Mouse (Mus musculus) neural tube, embryonic 13.5 days (tissue): ENCODE results near the gene Etnppl. TPM values are rescaled to one million over a fixed set of nuclear protein-coding genes. Genes with fewer than 3 reads are reported as not detected.

Source experiments
- ATAC-seq: fragments of 200-750 bp; cut with Nextera tagmentation; 2 replicates; pipeline ENCODE4 v1.8.0; 2017; ENCODE audit warnings: low read depth, mild to moderate bottlenecking, moderate TSS enrichment, moderate library complexity
- H3K27ac ChIP-seq: fragments of 300-500 bp; sonication (generic); replicated peaks from 2 replicates; pipeline ENCODE4 v1.5.1; 2015; ENCODE audit warnings: moderate library complexity, mild to moderate bottlenecking, inconsistent platforms
- H3K27me3 ChIP-seq: fragments of 300-500 bp; sonication (generic); 2 replicates; pipeline ENCODE4 v1.6.1; 2015; ENCODE audit warnings: mild to moderate bottlenecking, inconsistent platforms
- H3K36me3 ChIP-seq: fragments of 300-500 bp; sonication (generic); 2 replicates; pipeline ENCODE4 v1.6.1; 2015; ENCODE audit warnings: mild to moderate bottlenecking, inconsistent platforms
- H3K4me1 ChIP-seq: fragments of 300-500 bp; sonication (generic); replicated peaks from 2 replicates; pipeline ENCODE4 v1.6.1; 2015; ENCODE audit warnings: inconsistent platforms
- H3K4me2 ChIP-seq: fragments of 300-500 bp; sonication (generic); 2 replicates; pipeline ENCODE4 v1.6.1; 2015; ENCODE audit warnings: inconsistent platforms, mild to moderate bottlenecking, moderate library complexity
- H3K4me3 ChIP-seq: fragments of 300-500 bp; sonication (generic); 2 replicates; pipeline ENCODE4 v1.5.1; 2015; ENCODE audit warnings: mild to moderate bottlenecking, inconsistent platforms
- H3K9ac ChIP-seq: fragments of 300-500 bp; sonication (generic); 2 replicates; pipeline ENCODE4 v1.6.1; 2015; ENCODE audit warnings: moderate library complexity, mild to moderate bottlenecking, inconsistent platforms
- H3K9me3 ChIP-seq: fragments of 300-500 bp; sonication (generic); 2 replicates; pipeline ENCODE4 v1.6.1; 2016; ENCODE audit warnings: inconsistent platforms
- WGBS: fragments of 180-500 bp; shearing (Covaris S2); methylation state at CpG from one replicate; pipeline ENCODE4 v1.1.7; 2015; 5-methylcytosine and 5-hydroxymethylcytosine counted together
- polyA plus RNA-seq: library from polyadenylated mRNA; unstranded; fragments of >200 nt; fragmentation: Nextera tagmentation; extraction: Ambion mirVana; gene quantifications from 2 replicates; pipeline ENCODE4 v1.2.1, GENCODE M21; 2015

Gene Etnppl
- not detected in 2 replicates for polyA plus RNA-seq

GRCm38 (mm10) chr3:130617439-130617898 lies at the start of gene Etnppl:
Etnppl (plus strand) TSS chr3:130617448.
- WGBS, result 3% methylated on average over 10 of the region's 10 CpGs
- Histone ChIP-seq H3K4me3 (no peak within 1 kb of the TSS), H3K27me3 (no peaks in the 10 kb centered on the region), H3K4me1 (peaks cover 6% of the 10 kb centered on the region), H3K27ac (no peak within 1 kb of the TSS), H3K4me2 (peak within 1 kb of the TSS; percentile 44), H3K9me3 (no peaks in the 10 kb centered on the region), H3K36me3 (no peaks in the 10 kb centered on the region), H3K9ac (no peak within 1 kb of the TSS)
- ATAC-seq, result no peak

DNA sequence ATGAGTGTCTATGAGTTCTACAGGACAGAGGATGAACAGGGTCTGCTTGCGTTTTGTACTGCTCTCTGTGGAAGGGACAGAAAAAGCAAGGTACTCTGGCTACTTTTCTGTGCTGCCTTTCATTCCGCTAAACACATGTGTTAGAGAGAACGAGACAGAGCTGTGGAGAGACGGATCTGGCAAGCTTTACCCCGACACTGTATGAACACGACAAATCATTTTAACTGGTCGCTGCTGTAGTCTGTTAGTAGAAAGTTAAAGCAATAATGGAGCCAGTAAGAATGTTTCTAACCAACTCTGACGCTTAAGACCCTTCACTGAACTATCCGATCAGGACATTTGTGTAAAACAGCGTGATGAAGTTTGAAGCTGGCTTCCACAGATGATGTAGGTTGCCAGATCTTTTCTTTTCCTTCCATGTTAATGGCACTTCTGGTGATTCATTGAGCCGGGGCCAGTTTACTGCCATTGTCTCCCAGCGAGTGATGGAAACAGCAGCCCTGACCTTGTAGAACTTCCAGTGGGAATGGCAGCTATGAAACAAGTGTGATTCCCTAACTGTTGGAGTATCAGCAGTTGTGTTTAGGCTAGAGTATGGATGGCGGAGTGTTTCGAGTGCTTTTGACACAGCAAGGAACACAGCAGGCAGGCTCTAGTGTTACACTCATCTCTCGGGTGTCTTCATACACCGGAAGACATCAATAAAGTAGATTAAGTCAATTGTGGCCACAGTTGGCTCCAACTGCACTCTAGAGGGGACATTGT lies 48.7 kb upstream of the Etnppl start:
- Histone ChIP-seq H3K9me3 (no peaks in the 10 kb centered on the region), H3K4me2 (no peak overlapping the region), H3K4me3 (no peak overlapping the region), H3K9ac (no peak overlapping the region), H3K36me3 (no peaks in the 10 kb centered on the region), H3K27me3 (0 out of 2 replicates have a peak, but pooled peaks cover 5% of the 10 kb centered on the region), H3K27ac (no peak overlapping the region), H3K4me1 (peaks cover 15% of the 10 kb centered on the region)
- no peak for ATAC-seq
- 57% methylated on average over 16 of the region's 16 CpGs for WGBS

DNA sequence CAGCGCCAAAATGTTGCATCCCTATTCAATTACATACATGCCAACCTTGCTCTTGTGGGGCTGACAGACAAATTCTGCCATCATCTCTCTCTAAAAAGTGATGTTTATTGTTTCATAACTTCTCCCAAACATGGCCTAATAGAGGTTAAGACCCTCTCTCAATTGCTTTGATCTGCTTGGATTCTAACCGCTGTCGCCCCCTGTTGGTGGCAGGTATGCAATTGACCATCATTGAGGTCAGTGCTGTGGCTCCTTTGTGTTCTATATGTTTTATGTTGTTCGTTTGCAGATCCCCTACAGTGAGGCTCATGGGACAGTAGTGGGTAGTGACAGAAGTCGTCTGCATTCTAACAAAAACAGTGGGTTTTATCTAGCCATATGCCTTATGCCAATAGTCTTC lies 44.0 kb upstream of the Etnppl start:
- Histone ChIP-seq H3K27me3 (peaks cover 11% of the 10 kb centered on the region; the same call in 1 of the 2 replicates), H3K27ac (no peak overlapping the region), H3K4me2 (no peak overlapping the region), H3K4me3 (no peak overlapping the region), H3K9me3 (peaks cover 5% of the 10 kb centered on the region; the same call in 1 of the 2 replicates), H3K9ac (no peak overlapping the region), H3K36me3 (no peaks in the 10 kb centered on the region), H3K4me1 (peaks cover 13% of the 10 kb centered on the region)
- whole genome bisulfite sequencing, result 70% methylated on average over 5 of the region's 5 CpGs
- ATAC-seq, result no peak

DNA sequence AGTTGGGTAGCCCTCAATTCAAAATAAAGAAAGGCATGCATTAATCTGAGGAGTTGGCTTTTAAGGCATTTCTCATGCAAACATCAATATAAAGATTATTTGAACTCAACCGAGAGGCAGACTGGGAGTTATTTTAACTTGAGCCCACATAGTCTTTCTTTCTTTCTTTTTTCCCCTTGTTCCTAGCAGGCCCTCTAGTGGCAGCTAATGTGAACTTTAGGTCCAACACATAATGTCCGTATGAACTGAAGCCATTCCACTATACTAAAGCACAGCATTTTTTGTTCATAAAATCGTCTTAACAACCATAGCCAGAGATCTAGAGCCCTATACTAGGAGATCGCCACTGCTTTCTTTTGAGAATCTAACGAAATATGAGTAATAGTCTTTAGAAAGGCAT lies 42.6 kb upstream of the Etnppl start:
- ATAC-seq, result no peak
- no peaks in the 10 kb centered on the region for H3K36me3 ChIP-seq
- 26% methylated on average over 5 of the region's 5 CpGs for WGBS

GRCm38 (mm10) chr3:130576683-130577082 lies 40.6 kb upstream of the Etnppl start:
- Histone ChIP-seq H3K9ac (no peak overlapping the region), H3K9me3 (peaks cover 5% of the 10 kb centered on the region; the same call in 1 of the 2 replicates), H3K27me3 (peaks cover 8% of the 10 kb centered on the region; the same call in 1 of the 2 replicates), H3K27ac (no peak overlapping the region), H3K4me3 (no peak overlapping the region), H3K4me1 (0 out of 2 replicates have a peak, but pooled peaks cover 7% of the 10 kb centered on the region), H3K36me3 (no peaks in the 10 kb centered on the region), H3K4me2 (no peak overlapping the region)
- WGBS, result 67% methylated on average over 6 of the region's 6 CpGs
- ATAC-seq, result no peak

More for the DNA sequence above, 42.6 kb upstream of the Etnppl start:
- Histone ChIP-seq H3K27me3 (peaks cover 11% of the 10 kb centered on the region; the same call in 1 of the 2 replicates), H3K27ac (no peak overlapping the region), H3K9ac (no peak overlapping the region), H3K4me2 (no peak overlapping the region), H3K4me1 (peaks cover 8% of the 10 kb centered on the region), H3K9me3 (peaks cover 5% of the 10 kb centered on the region; the same call in 1 of the 2 replicates), H3K4me3 (no peak overlapping the region)

DNA sequence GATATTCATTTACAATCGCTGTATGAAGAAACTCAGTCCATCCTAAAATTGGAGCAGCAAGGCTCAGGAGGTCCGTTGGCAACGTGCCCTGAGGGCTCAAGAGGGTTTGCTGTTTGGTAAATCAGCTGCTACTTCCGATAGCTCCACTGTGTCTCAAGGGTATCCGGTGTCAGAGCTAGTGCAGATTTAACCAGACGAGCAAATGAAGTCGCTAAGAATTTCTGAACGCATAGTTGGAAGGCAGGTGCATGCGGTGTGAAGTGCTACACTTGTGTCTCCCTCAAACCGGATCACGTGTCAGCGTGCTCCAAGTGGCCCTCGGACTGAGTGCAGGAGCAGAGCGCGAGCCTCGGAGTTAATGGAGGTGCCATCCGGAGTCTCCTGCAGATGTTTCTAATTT lies 37.7 kb upstream of the Etnppl start:
- ATAC-seq, result no peak
- no peak overlapping the region for H3K4me2 ChIP-seq
- no peak overlapping the region for H3K27ac ChIP-seq
- H3K9ac ChIP-seq, result no peak overlapping the region
- 67% methylated on average over 17 of the region's 17 CpGs for WGBS
- H3K9me3 ChIP-seq, result peaks cover 5% of the 10 kb centered on the region; the same call in 1 of the 2 replicates
- H3K36me3 ChIP-seq, result no peaks in the 10 kb centered on the region
- H3K27me3 ChIP-seq, result peaks cover 6% of the 10 kb centered on the region; the same call in 1 of the 2 replicates
- H3K4me3 ChIP-seq, result no peak overlapping the region
- 0 out of 2 replicates have a peak, but pooled peaks cover 7% of the 10 kb centered on the region for H3K4me1 ChIP-seq

DNA sequence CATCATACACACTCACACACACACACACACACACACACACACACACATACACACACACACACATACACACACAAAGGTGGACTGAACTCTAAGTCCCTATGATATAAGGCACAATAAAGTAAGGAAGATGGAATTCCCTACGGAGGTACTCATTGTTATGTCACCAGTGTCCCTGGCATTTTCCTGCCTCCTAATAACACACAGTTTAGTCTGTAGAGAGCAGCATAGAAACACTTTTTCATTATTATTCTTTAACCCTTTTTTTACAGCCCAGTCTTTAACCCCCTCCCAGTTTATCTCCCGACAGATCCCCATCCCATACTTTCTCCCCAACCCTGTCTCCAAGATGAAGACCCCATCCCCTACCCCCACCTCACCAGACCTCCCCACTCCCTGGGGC lies 35.7 kb upstream of the Etnppl start:
- Histone ChIP-seq H3K4me2 (no peak overlapping the region), H3K27ac (no peak overlapping the region), H3K36me3 (no peaks in the 10 kb centered on the region), H3K9me3 (peaks cover 5% of the 10 kb centered on the region; the same call in 1 of the 2 replicates), H3K4me1 (0 out of 2 replicates have a peak, but pooled peaks cover 7% of the 10 kb centered on the region), H3K27me3 (no peaks in the 10 kb centered on the region), H3K9ac (no peak overlapping the region), H3K4me3 (no peak overlapping the region)
- 79% methylated on average over 2 of the region's 2 CpGs for WGBS
- ATAC-seq, result no peak

DNA sequence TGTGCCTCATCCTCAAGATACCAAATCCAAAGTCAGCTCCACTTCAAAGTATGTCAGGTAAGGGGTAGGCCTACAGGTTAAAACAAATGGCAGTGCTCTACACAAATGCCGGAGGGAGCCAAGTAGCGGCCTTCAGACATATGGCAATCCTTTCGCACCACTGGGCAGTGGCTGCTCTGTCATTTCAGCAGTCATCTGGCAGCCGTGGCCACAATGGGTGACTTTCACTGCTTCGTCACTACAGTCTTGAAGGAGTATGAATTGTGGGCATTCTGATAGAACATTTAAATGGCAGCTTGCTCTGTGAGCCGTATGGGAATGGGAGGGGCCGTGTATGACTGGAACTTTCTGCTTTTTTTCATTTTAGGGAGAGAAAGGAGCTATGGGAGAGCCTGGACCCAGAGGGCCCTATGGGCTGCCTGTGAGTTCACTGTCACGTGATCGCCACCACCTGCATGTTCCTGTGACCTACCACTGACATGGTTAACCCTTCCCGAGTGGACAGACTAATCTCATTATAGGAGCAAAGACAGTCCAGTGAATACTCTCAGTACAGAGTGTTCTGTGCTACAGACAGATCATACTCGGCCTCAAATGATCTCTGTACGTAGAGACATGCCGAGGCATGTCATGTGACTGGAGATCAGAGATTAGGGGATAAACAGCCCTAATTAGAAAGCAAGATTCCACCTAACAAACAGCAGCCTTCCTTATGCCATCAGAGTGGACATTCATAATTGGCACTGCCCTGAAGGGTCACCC lies 34.2 kb upstream of the Etnppl start:
- 0 out of 2 replicates have a peak, but pooled peaks cover 7% of the 10 kb centered on the region for H3K4me1 ChIP-seq

GRCm38 (mm10) chr3:130584007-130584406 lies 33.2 kb upstream of the Etnppl start:
- H3K27ac ChIP-seq, result no peak overlapping the region
- no peak overlapping the region for H3K4me3 ChIP-seq
- 0 out of 2 replicates have a peak, but pooled peaks cover 7% of the 10 kb centered on the region for H3K4me1 ChIP-seq
- no peaks in the 10 kb centered on the region for H3K27me3 ChIP-seq
- no peaks in the 10 kb centered on the region for H3K9me3 ChIP-seq
- no peak for ATAC-seq
- no peak overlapping the region for H3K4me2 ChIP-seq
- H3K9ac ChIP-seq, result no peak overlapping the region
- H3K36me3 ChIP-seq, result no peaks in the 10 kb centered on the region
- WGBS, result 88% methylated on average over 7 of the region's 7 CpGs

More for the DNA sequence above, 34.2 kb upstream of the Etnppl start:
- 85% methylated on average over 13 of the region's 13 CpGs for WGBS
- Histone ChIP-seq H3K27me3 (no peaks in the 10 kb centered on the region), H3K4me2 (no peak overlapping the region), H3K36me3 (no peaks in the 10 kb centered on the region), H3K27ac (no peak overlapping the region), H3K4me3 (no peak overlapping the region), H3K9ac (no peak overlapping the region), H3K9me3 (no peaks in the 10 kb centered on the region)
- ATAC-seq, result no peak

GRCm38 (mm10) chr3:130595050-130595449 lies 22.2 kb upstream of the Etnppl start:
- Histone ChIP-seq H3K27me3 (no peaks in the 10 kb centered on the region), H3K4me3 (no peak overlapping the region), H3K36me3 (no peaks in the 10 kb centered on the region), H3K9me3 (no peaks in the 10 kb centered on the region), H3K9ac (no peak overlapping the region), H3K4me2 (no peak overlapping the region), H3K27ac (no peak overlapping the region), H3K4me1 (no peaks in the 10 kb centered on the region)
- no peak for ATAC-seq
- WGBS, result 92% methylated on average over 8 of the region's 8 CpGs

GRCm38 (mm10) chr3:130601491-130601890 lies 15.8 kb upstream of the Etnppl start:
- Histone ChIP-seq H3K9me3 (no peaks in the 10 kb centered on the region), H3K4me3 (no peak overlapping the region), H3K27me3 (no peaks in the 10 kb centered on the region), H3K36me3 (no peaks in the 10 kb centered on the region), H3K9ac (no peak overlapping the region), H3K4me1 (no peaks in the 10 kb centered on the region), H3K27ac (no peak overlapping the region), H3K4me2 (no peak overlapping the region)
- 80% methylated on average over 10 of the region's 10 CpGs for WGBS
- ATAC-seq, result no peak

- 89% methylated on average over 2 of the region's 2 CpGs for WGBS
- H3K27me3 ChIP-seq, result no peaks in the 10 kb centered on the region
Measured at GRCm38 (mm10) chr3:130607924-130608323, 9.3 kb upstream of the Etnppl start.

More at GRCm38 (mm10) chr3:130607924-130608323, 9.3 kb upstream of the Etnppl start:
- H3K9me3 ChIP-seq, result no peaks in the 10 kb centered on the region
- H3K4me2 ChIP-seq, result no peak overlapping the region
- H3K36me3 ChIP-seq, result no peaks in the 10 kb centered on the region
- H3K27ac ChIP-seq, result no peak overlapping the region
- no peak overlapping the region for H3K4me3 ChIP-seq
- H3K4me1 ChIP-seq, result no peaks in the 10 kb centered on the region
- no peak overlapping the region for H3K9ac ChIP-seq
- ATAC-seq, result no peak
